Mouse (Mus musculus): Measurements from ENCODE around the gene Tle2.
A peak's percentile ranks its signal among the peaks of the same experiment; 100 is the strongest.

Tle2 gene

GRCm38 (mm10) chr10:81553807-81554755 lies 20.3 kb upstream of the Tle2 start:
- no peak for DNase-seq

DNA sequence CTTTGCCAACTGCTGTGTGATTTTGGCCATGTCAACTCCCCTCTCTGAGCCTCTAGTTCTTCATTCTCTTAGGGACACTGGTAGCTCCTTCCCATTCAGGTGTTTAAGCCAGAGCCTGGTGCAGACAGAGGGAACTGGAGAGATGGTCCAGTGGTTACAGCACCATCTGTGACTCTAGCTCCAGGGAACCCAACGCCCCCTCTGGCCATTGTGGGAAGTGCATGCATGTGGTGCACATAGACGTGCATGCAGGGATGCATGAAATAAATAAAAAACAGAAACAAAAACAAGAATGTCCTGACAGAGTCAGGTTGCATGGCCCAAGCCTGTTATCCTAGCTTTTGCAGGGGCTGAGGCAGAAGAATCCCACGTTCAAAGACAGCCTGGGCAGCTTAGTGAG lies 18.1 kb upstream of the Tle2 start:
- no peak for DNase-seq

DNA sequence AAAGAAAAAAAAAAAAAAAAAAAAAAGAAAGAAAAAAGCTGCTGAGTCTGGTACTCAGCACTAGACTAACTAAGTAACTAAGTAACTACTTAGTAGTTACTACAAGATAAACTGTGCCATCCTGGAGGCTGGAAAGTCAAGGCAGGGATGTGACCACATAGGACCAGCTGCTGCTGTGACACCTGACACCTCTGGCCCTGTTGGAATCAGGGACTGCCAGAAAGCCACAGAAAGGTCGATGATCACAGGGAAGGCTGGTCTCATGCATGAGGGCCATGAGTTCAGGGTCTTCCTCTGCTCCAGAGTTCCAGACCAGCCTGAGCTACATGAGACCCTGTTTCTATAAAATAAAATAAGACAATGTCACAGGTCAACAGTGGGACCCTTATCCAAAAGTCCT lies 16.9 kb upstream of the Tle2 start:
- DNase-seq = no peak

DNA sequence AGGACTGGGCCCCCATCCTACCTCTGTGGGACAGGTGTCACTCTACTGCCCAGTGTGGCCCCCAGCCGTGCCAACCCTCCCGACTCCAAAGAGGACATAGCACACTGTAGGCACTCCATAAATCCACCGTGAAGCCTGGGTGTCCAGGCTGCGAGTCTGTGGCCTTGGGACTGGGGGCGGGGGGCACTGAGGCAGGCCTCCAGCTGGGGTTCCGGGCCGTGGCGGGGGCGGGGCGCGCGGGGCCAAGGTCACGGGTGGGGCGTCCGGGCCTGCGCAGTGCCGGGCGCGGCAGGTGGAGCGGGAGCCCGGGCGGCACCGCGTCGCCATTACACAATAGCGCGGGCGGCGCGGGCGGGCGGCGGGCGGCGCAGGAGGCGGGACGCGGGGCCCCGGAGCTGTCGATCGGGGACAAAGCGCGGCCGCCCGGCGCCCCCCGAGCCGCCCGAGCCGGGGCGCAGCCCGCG lies 15.2 kb upstream of the Tle2 start, which contains the start of gene Aes:
TSS of gene Aes (plus strand) at position 326 of the 464 bp plus-strand sequence.
- peak; percentile 76 for DNase-seq

DNA sequence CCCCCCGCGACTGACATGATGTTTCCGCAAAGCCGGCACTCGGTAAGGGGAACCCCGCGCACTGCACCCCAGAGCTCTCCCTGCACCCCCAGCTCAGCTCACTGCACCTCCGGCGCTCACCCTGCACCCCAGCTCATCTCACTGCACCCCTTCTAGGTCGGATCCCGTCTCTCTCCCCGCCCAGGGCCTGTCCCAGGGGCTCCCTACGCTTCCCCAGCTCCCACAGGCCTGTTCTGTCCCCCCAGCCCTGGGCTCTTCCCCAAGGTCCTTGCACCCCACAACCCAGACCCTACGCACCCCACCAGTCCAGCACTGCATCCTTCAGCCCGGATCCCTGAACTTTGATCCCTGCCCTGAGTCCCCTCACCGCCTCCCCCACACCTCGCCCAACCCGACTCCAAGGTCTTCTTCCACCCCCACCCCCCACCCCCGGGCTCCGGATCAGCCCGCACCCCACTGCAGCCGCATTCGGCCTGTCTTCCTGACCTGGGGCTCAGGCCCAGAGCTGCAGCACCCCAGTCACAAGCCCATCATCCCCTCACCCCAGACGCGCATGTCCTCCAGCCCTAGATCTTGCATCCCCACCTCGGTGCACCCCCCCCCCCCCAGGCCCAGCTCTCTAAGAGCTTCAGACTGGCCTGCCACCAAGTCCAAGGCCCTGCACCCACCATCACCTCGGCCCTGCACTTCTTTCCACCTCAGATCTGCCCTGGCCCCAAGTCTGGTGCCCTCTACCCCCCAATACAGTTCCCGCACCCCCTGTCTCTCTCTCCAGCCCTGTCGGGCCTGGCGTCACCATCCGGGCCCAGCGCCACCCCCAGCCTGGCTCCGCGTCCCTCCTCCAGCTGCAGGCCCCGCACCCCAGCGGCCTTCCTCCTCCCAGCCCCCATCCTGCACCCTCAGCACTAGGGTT lies 14.5 kb upstream of the Tle2 start:
- peak; percentile 46 for DNase-seq

DNA sequence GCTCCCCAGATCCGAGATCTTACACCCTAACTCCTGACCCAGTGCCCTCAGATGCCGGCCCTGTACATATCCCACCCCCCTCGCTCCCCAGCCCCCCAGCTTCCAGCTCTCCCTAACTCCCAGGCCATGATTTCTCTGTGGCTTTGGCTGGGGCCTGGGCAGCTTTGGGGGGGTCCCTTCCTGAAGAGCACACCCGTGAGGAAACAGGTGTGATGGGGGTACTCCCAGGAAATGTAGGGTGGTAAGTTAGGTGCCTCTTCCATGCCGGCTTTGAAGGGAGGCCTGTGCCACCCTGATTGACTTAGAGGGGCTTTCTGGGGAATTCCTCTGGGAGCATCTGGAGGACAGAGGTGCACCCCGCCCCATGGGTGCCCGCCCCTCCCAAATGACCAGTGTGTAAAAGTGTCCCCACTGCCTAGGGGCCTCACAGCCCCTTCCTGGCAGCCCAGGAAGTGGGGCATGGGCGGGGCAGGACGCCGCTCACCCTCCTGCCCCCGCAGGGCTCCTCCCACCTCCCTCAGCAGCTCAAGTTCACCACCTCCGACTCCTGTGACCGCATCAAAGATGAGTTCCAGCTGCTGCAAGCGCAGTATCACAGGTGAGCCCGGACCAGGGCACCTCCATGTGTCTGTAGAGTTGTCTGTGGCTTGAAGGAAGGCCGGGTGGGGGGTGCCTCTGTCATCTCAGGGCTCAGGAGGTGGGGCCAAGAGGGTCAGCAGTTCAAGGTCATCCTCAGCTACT lies 13.5 kb upstream of the Tle2 start:
- peak; percentile 60 for DNase-seq

DNA sequence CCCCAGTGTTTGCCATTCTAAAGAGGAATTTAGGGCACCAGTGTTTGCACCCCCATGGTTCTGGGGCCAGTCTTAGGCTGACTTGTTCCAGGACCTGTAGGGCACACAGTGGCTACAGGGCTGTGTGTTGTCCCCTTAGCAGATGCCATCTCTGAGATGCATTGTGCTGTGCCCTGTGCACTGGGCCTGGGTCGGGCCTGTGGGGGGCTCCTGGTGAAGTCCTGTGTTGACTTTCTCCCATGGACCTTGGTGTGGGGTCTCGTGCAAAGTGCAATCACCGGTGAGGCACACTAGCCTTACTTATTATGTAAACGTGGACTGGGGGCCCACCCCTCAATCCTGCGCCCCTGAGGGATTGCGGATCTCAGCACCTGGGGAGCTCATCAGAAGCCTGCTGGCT lies 11.9 kb upstream of the Tle2 start:
- no peak for DNase-seq

- DNase-seq = no peak
Measured at GRCm38 (mm10) chr10:81563481-81563880, 10.9 kb upstream of the Tle2 start.

DNA sequence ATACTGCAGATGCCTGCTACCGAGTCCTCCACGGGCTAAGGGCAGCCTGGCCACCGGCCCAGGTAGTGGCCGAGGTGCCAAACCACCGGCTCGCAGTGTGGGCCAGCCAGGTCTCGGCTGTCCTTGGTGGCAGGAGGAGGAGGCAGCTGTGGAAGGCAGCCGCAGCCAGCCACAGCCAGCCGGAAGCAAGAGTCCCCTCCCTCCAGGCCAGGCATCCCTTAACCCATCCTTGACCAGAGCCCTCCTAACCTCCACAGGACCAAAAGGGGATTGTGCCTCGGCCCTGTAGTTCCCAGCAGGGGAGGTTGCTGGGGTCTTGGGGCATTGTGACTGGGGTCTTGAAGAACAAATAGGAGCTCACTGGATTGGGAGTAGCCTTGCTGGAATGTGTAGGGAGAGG lies 10.1 kb upstream of the Tle2 start:
- DNase-seq = peak; percentile 71

GRCm38 (mm10) chr10:81564734-81565133 lies 9.6 kb upstream of the Tle2 start:
- peak; percentile 78 for DNase-seq

GRCm38 (mm10) chr10:81565257-81566228 lies 8.8 kb upstream of the Tle2 start:
- no peak for DNase-seq

DNA sequence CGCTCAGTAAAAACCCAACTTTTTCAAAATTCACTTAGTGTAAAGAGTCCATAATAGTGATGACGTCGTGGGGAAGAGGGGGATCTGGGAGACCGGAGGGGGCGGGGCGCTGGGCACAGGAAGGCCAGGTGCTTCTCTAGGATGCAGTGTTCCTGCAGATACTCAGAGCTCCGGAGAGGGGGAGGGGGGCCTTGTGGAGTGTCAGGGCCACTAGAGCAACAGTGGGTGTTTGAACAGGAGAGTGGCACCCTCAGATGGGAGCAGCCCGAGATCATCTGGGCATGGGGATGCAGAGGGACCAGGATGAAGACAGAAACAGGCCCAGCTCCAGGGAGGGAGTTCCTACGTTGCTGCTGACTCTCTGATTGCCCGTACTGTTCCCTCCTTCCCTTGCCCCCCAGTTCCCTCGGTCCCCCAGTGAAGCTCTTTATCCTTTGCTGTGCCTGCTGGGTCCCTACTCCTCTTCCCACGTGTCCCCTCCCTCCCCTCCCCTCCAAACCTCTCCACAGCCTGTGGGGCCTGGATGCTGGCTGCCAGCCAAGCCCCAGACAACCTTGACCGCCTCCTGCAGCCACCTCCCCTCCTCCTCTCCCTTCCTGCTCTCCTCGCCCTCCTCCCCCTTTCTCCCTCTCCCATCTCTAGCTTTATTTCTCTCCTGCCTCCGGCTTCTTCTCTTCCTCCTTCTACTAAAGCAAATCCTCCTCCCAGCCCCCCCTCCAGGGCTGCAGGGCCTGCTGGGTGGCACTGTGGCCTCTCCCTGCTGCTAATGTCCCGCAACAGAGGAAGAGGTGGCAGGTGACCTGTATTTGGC lies 5.8 kb upstream of the Tle2 start:
- peak; percentile 80 for DNase-seq

- no peak for DNase-seq
Measured at GRCm38 (mm10) chr10:81569507-81570237, 4.7 kb upstream of the Tle2 start.

DNA sequence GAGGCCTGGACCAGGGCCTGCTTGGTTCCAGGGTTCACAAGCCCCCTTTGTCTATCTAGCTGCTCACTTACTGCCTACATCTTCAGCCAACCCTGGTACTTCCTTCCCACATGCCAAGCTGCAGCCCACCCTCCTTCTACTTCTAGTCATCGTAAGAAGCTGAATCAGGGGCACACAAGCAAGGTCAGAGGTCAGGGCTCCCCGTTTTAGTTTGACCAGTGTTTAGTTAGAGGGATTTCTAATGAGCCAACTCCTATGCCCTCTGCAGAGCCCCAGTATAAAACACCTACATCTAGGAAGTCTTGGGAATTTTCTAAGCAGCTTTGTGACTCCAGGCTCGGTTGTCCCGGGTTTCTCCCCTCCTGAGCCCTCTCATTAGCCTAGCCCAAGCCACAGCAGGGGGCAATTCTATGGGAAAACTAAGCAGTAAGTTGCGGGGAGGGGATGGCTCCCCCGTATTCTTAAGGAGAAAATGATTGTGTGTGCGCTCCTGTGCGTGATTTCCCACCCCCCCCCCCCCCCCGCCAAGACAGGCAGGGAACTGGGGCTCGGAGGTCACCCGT lies 4.0 kb upstream of the Tle2 start:
- DNase-seq = peak; percentile 84

DNA sequence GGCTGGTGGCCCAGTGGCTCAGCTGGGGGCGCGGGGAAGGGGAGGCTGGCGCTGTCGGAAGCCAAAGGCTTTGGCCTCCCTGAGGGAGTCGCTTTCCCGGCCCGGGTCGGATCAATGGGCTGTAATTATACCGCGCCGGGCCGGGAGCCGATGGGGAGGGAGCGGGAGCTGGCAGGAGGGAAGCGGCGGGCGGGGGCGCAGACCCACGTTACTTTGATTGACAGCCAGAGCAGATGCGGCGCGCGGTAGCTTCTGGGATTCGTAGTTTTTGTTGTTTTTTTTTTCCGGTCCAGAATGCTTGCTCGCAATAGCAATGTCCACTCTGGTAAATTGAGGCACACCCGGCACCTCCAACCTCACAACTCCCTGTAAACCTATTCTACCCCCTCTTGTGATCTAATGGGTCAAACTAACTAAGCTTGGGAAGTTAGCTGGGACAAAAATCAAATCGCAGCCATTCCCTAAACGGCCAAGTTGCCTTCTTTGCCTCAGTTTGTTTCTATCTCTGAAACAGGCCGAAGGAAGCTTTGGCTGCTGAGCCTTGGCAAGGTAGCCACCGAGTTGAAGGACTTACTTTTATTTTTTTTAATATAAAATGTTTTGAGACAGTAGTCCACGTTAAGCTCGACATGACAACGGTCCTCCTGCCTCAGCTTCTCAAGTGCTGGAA lies 3.4 kb upstream of the Tle2 start:
- DNase-seq = peak; percentile 98

DNA sequence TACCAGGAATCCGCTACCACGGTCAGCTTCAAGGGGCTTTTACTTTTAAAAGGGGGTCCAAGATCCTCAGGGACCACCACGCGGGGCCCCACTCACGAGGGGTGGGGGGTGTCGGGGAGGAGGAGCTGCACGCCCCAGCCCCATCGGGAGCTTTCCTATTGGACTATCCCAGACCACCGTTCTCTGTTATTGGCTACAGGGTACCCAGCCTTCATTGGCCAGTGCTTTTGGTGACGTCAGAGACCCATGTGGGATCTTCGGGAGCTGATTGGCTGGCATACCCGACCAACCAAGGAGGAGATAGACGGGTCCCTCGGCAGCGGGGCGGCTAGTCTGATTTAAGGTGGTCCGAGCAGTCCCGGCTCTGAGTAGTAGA lies 2.9 kb upstream of the Tle2 start:
- DNase-seq = peak; percentile 99

- no peak for DNase-seq
Measured at GRCm38 (mm10) chr10:81572133-81572671, 2.2 kb upstream of the Tle2 start.

- DNase-seq = peak; percentile 27
Measured at GRCm38 (mm10) chr10:81572975-81573374, 1.4 kb upstream of the Tle2 start.

DNA sequence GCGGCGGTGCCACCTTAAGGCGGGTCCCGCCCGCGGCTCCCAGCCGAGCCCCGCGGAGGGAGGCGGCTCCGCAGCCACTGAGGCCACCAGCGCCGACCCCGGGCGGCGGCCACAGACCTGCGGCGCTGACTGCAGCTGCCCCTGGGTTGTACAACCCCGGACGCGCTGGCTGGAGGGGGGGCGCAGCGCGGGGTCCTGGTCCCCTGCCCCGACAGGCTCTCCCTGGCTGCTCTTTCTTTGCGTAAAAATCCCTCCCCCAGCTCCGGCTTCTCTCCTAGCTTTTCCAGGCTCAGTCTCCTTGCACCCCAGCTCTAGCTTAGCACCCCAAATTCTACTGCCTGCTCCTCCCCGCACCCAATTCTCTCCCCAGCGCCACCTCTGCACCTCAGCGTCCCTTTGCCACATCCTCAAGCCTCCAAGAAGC lies 859 bp downstream of the Tle2 start:
- DNase-seq = peak; percentile 81
